Mouse (Mus musculus) CH12.LX (cell line): ENCODE measurements around the gene Ntm. TPM values are rescaled to one million over a fixed set of nuclear protein-coding genes. Genes with fewer than 3 reads are reported as not detected.

Experiments
- DNase-seq: peaks from one replicate; pipeline ENCODE4 v3.0.0-alpha.2; 2013; ENCODE audit errors: extremely low read depth
- H3K27ac ChIP-seq: 2 replicates; pipeline ENCODE4 v1.5.1; 2012; ENCODE audit warnings: low read depth, mild to moderate bottlenecking, control low read depth, moderate library complexity; ENCODE audit not compliant: insufficient read depth
- H3K27me3 ChIP-seq: replicated peaks from 2 replicates; pipeline ENCODE3; 2012; ENCODE audit warnings: inconsistent platforms
- H3K36me3 ChIP-seq, 2 experiments: replicated peaks in 1 of 2; 2 replicates each; pipeline versions ENCODE3 to v1.6.1; 2012; ENCODE audit warnings: inconsistent platforms in 1 of 2, low read length in 1 of 2, mild to moderate bottlenecking in 1 of 2, mixed read lengths in 1 of 2, moderate library complexity in 1 of 2; ENCODE audit not compliant: control insufficient read depth in 1 of 2, insufficient read depth in 1 of 2
- H3K4me1 ChIP-seq, 2 experiments: 2 replicates each; pipeline ENCODE4 v1.6.1; 2012; ENCODE audit warnings: inconsistent platforms in 1 of 2, moderate library complexity in 1 of 2; ENCODE audit not compliant: insufficient read depth in 2 of 2, control insufficient read depth in 1 of 2
- H3K4me2 ChIP-seq: 2 replicates; pipeline ENCODE4 v1.6.1; 2012; ENCODE audit warnings: low read depth, mild to moderate bottlenecking, control low read depth; ENCODE audit not compliant: poor library complexity, insufficient read depth, severe bottlenecking
- H3K4me3 ChIP-seq, 3 experiments: fragments of 150-350 bp in 1 of 3; sonication (generic) in 1 of 3; replicated peaks in 1 of 3; 2 replicates each; pipeline versions ENCODE3 to v1.5.1; 2011 to 2012; ENCODE audit warnings: low read depth in 2 of 3, low read length in 2 of 3, mild to moderate bottlenecking in 2 of 3, moderate library complexity in 2 of 3, control low read depth in 1 of 3, improper control_type of control experiment in 1 of 3, inconsistent platforms in 1 of 3, mixed read lengths in 1 of 3; ENCODE audit not compliant: poor library complexity in 1 of 3
- H3K79me2 ChIP-seq: replicated peaks from 2 replicates; pipeline ENCODE4 v1.6.1; 2012; ENCODE audit warnings: mild to moderate bottlenecking, moderate library complexity; ENCODE audit not compliant: control insufficient read depth, poor library complexity, insufficient read depth, severe bottlenecking; ENCODE audit errors: extremely low read depth
- H3K9ac ChIP-seq: 2 replicates; pipeline ENCODE4 v1.6.1; 2012; ENCODE audit warnings: low read depth, mild to moderate bottlenecking, control low read depth, moderate library complexity; ENCODE audit not compliant: insufficient read depth
- H3K9me3 ChIP-seq: replicated peaks from 2 replicates; pipeline ENCODE3; 2012; ENCODE audit warnings: low read length, inconsistent platforms, mixed read lengths
- BHLHE40 ChIP-seq: IDR thresholded peaks from 2 replicates; pipeline ENCODE4 v1.6.1; 2011; ENCODE audit warnings: mild to moderate bottlenecking, low read depth, low read length, improper control_type of control experiment
- CHD1 ChIP-seq: IDR thresholded peaks from 2 replicates; pipeline ENCODE4 v1.6.1; 2012; ENCODE audit warnings: low read depth, low read length, improper control_type of control experiment, inconsistent platforms
- CTCF ChIP-seq, 2 experiments: IDR thresholded peaks in 1 of 2; conservative IDR thresholded peaks in 1 of 2; 2 replicates each; pipeline ENCODE4 v1.5.1; 2011 to 2012; ENCODE audit warnings: low read depth in 2 of 2, low read length in 2 of 2, improper control_type of control experiment in 1 of 2, inconsistent platforms in 1 of 2, mild to moderate bottlenecking in 1 of 2, moderate library complexity in 1 of 2
- ELF1 ChIP-seq: IDR thresholded peaks from 2 replicates; pipeline ENCODE4 v1.6.1; 2014; ENCODE audit warnings: low read depth, mild to moderate bottlenecking, inconsistent platforms, low read length, improper control_type of control experiment
- EP300 ChIP-seq: IDR thresholded peaks from 2 replicates; pipeline ENCODE4 v1.6.1; 2011; ENCODE audit warnings: low read length, improper control_type of control experiment
- ETS1 ChIP-seq: conservative IDR thresholded peaks from 2 replicates; pipeline ENCODE4 v1.6.1; 2012; ENCODE audit warnings: low read depth, mild to moderate bottlenecking, inconsistent platforms, low read length, improper control_type of control experiment, moderate library complexity
- HCFC1 ChIP-seq: IDR thresholded peaks from 2 replicates; pipeline ENCODE4 v1.6.1; 2012; ENCODE audit warnings: low read depth, mild to moderate bottlenecking, inconsistent platforms, low read length, improper control_type of control experiment
- IRF4 ChIP-seq: IDR thresholded peaks from 2 replicates; pipeline ENCODE4 v1.6.1; 2014; ENCODE audit warnings: low read depth, mild to moderate bottlenecking, inconsistent platforms, low read length, improper control_type of control experiment
- KAT2A ChIP-seq: IDR thresholded peaks from 2 replicates; pipeline ENCODE4 v1.6.1; 2012; ENCODE audit warnings: low read length, improper control_type of control experiment, inconsistent platforms; ENCODE audit not compliant: insufficient replicate concordance
- MAFK ChIP-seq: IDR thresholded peaks from 2 replicates; pipeline ENCODE4 v1.6.1; 2011; ENCODE audit warnings: low read length, improper control_type of control experiment; ENCODE audit not compliant: insufficient replicate concordance
- MAX ChIP-seq: IDR thresholded peaks from 2 replicates; pipeline ENCODE4 v1.6.1; 2011; ENCODE audit warnings: low read length, improper control_type of control experiment
- NRF1 ChIP-seq: IDR thresholded peaks from 2 replicates; pipeline ENCODE4 v1.6.1; 2014; ENCODE audit warnings: low read depth, mild to moderate bottlenecking, inconsistent platforms, low read length, improper control_type of control experiment, moderate library complexity
- PAX5 ChIP-seq: IDR thresholded peaks from 2 replicates; pipeline ENCODE4 v1.6.1; 2012; ENCODE audit warnings: low read length, inconsistent platforms, mixed read lengths
- POLR2A ChIP-seq: IDR thresholded peaks from 2 replicates; pipeline ENCODE4 v1.6.1; 2011; ENCODE audit warnings: low read depth, mild to moderate bottlenecking, improper control_type of control experiment, low read length
- RAD21 ChIP-seq: IDR thresholded peaks from 2 replicates; pipeline ENCODE4 v1.6.1; 2011; ENCODE audit warnings: low read depth, mild to moderate bottlenecking, low read length, improper control_type of control experiment, moderate library complexity
- SIN3A ChIP-seq: IDR thresholded peaks from 2 replicates; pipeline ENCODE4 v1.6.1; 2012; ENCODE audit warnings: low read length, improper control_type of control experiment, inconsistent platforms
- UBTF ChIP-seq: IDR thresholded peaks from 2 replicates; pipeline ENCODE4 v1.6.1; 2012; ENCODE audit warnings: low read depth, mild to moderate bottlenecking, inconsistent platforms, low read length, improper control_type of control experiment, moderate library complexity
- USF2 ChIP-seq: conservative IDR thresholded peaks from 2 replicates; pipeline ENCODE4 v1.6.1; 2011; ENCODE audit warnings: low read depth, low read length, improper control_type of control experiment
- ZC3H11A ChIP-seq: IDR thresholded peaks from 2 replicates; pipeline ENCODE4 v1.6.1; 2012; ENCODE audit warnings: low read depth, mild to moderate bottlenecking, inconsistent platforms, low read length, improper control_type of control experiment
- ZKSCAN1 ChIP-seq: IDR thresholded peaks from 2 replicates; pipeline ENCODE4 v1.6.1; 2012; ENCODE audit warnings: low read depth, inconsistent platforms, low read length, improper control_type of control experiment, borderline replicate concordance
- dilution Hi-C: fragments of 300-500 bp; cut with MboI; formaldehyde crosslinking; loops from 2 replicates; pipeline ENCODE4 v1.14.3; 2020; ENCODE audit warnings: low sequenced_read_pairs; ENCODE audit not compliant: extremely low pct_unique_long_range_greater_than_20kb, extremely low pct_ligation_motif_present
- in situ Hi-C: fragments of 300-500 bp; cut with MboI; formaldehyde crosslinking; loops from 3 replicates; pipeline ENCODE4 v1.14.3; 2019; ENCODE audit warnings: low sequenced_read_pairs, low pct_ligation_motif_present, low pct_unique_long_range_greater_than_20kb, mixed read lengths
- polyA plus RNA-seq: library from polyadenylated mRNA; unstranded; fragments of >175 nt; gene quantifications from 2 replicates; pipeline ENCODE4 v1.2.1, GENCODE M21; 2012; ENCODE audit warnings: low read depth; ENCODE audit not compliant: insufficient read length
- total RNA-seq, 2 experiments: library from RNA; depleted of rRNA; stranded (reverse); fragments of 300-350 nt in 1 of 2; fragments of >200 nt in 1 of 2; gene quantifications; 2 replicates each; pipeline ENCODE4 v1.2.3; 2012 to 2014

Ntm gene
- total and polyA plus RNA-seq, 3 experiments = not detected

- Histone ChIP-seq H3K4me1 (no peaks in the 10 kb centered on the region), H3K4me3 (no peak overlapping the region), H3K27ac (no peak overlapping the region), H3K79me2 (no peaks in the 10 kb centered on the region), H3K4me2 (no peak overlapping the region), H3K36me3 (no peaks in the 10 kb centered on the region), H3K9me3 (peaks cover 68% of the 10 kb centered on the region), H3K27me3 (no peaks in the 10 kb centered on the region), H3K9ac (no peak overlapping the region)
- TF ChIP-seq MAFK = no peak
- TF ChIP-seq EP300 = no peak
- TF ChIP-seq USF2 = no peak
- TF ChIP-seq ELF1 = no peak
- no peak for TF ChIP-seq ZKSCAN1
- no peak for TF ChIP-seq BHLHE40
- in situ Hi-C loops (no loop called here), dilution Hi-C loops (no loop called here)
- no peak for DNase-seq
Observed at GRCm38 (mm10) chr9:29897448-29897847, 65.5 kb downstream of the Ntm start.

GRCm38 (mm10) chr9:29892792-29893191 lies 70.1 kb downstream of the Ntm start:
- H3K4me2 ChIP-seq = no peak overlapping the region
- H3K9me3 ChIP-seq = peaks cover 49% of the 10 kb centered on the region
- H3K27ac ChIP-seq = no peak overlapping the region
- dilution Hi-C loops = no loop called here
- H3K4me1 ChIP-seq = no peaks in the 10 kb centered on the region
- in situ Hi-C loops = no loop called here
- H3K9ac ChIP-seq = no peak overlapping the region
- no peak for DNase-seq
- no peak overlapping the region for H3K4me3 ChIP-seq
- H3K79me2 ChIP-seq = no peaks in the 10 kb centered on the region
- H3K27me3 ChIP-seq = no peaks in the 10 kb centered on the region
- no peaks in the 10 kb centered on the region for H3K36me3 ChIP-seq
- no peak for TF ChIP-seq RAD21
- TF ChIP-seq CTCF (conservative IDR thresholded peaks at IDR 0.05 in 1 of 2, IDR thresholded peaks at IDR 0.05 in 1 of 2; ENCODE audit: low read depth in 2 of 2, low read length in 2 of 2) = no peak
- no peak for TF ChIP-seq BHLHE40
- TF ChIP-seq MAX = no peak
- no peak for TF ChIP-seq ZC3H11A
- no peak for TF ChIP-seq UBTF
- no peak for TF ChIP-seq IRF4
- no peak for TF ChIP-seq CHD1
- TF ChIP-seq ETS1 = no peak
- no peak for TF ChIP-seq ZKSCAN1
- TF ChIP-seq PAX5 = no peak
- no peak for TF ChIP-seq NRF1
- no peak for TF ChIP-seq SIN3A
- no peak for TF ChIP-seq HCFC1
- TF ChIP-seq POLR2A = no peak
- no peak for TF ChIP-seq KAT2A
- no peak for TF ChIP-seq ELF1
- no peak for TF ChIP-seq MAFK
